Mouse (Mus musculus) erythroblast, embryonic 14.5 days (primary cell): Measurements from ENCODE around the gene Fam102a. TPM values are rescaled to one million over a fixed set of nuclear protein-coding genes. Genes with fewer than 3 reads are reported as not detected.

ENCODE experiments used
- H3K27me3 ChIP-seq: 2 replicates; pipeline ENCODE4 v1.6.1; 2012; ENCODE audit warnings: inconsistent platforms; ENCODE audit not compliant: control insufficient read depth
- H3K36me3 ChIP-seq: 2 replicates; pipeline ENCODE4 v1.6.1; 2012; ENCODE audit warnings: mild to moderate bottlenecking, inconsistent platforms; ENCODE audit not compliant: control insufficient read depth
- H3K4me1 ChIP-seq: 2 replicates; pipeline ENCODE4 v1.6.1; 2012; ENCODE audit warnings: inconsistent platforms; ENCODE audit not compliant: control insufficient read depth
- H3K4me3 ChIP-seq: replicated peaks from 2 replicates; pipeline ENCODE3; 2012; ENCODE audit warnings: moderate library complexity, mild to moderate bottlenecking, inconsistent platforms
- H3K9me3 ChIP-seq: 2 replicates; pipeline ENCODE4 v1.6.1; 2012; ENCODE audit warnings: low read length, inconsistent platforms, mixed read lengths; ENCODE audit not compliant: control insufficient read depth
- GATA1 ChIP-seq: IDR thresholded peaks from 2 replicates; pipeline ENCODE4 v1.6.1; 2012; ENCODE audit warnings: low read length, inconsistent platforms, mixed read lengths
- TAL1 ChIP-seq: IDR thresholded peaks from 3 replicates; pipeline ENCODE4 v1.6.1; 2012; ENCODE audit warnings: low read length, inconsistent platforms, mixed read lengths
- polyA plus RNA-seq: library from polyadenylated mRNA; stranded (reverse); fragments of >175 nt; gene quantifications from 2 replicates; pipeline ENCODE4 v1.2.3, GENCODE M21; 2012

The Fam102a gene
- polyA plus RNA-seq, 1 experiment = 0.06 TPM

DNA sequence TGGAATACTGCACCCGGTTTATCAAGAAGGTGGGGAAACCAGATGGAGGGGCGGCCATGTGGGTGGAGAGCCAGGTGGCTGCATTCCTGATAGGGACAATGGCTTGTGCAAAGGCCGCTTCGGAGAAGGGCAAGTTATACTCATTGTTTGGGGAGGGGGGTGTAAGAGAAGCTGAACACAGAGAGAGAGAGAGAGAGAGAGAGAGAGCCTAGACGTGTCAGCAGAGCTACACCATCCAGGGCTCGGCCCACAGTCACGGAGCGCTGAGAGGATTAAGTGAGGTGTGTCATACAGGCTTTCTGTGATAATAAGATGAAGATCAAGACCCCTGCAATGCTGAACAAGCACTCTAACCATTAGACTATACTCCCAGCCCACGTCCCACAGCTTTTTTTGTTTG lies 27.2 kb upstream of the Fam102a start:
- TF ChIP-seq GATA1 (no peak), TAL1 (no peak)
- Histone ChIP-seq H3K27me3 (no peaks in the 10 kb centered on the region), H3K9me3 (peaks cover 3% of the 10 kb centered on the region), H3K36me3 (no peaks in the 10 kb centered on the region), H3K4me1 (no peaks in the 10 kb centered on the region; the same call in 1 of the 2 replicates), H3K4me3 (no peak overlapping the region)

DNA sequence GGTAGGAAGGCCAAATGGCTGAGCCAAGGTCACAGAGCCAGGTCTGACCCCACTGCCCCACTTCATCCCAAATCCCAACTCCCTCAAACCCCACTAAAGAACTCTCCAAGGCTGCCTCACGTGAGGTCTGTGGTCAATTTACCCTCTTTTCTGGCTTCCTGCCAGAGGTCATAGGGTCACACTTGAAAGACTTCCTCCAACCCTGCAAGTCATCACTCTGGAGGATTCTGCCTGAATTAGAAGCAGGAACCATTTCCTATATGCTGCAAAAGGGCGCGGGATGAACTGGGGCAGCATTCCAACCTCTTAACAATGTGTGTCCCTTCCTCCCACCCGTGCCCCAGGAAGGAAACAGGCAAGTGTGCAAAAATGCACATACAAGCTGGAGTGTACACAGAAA lies 25.8 kb upstream of the Fam102a start:
- no peaks in the 10 kb centered on the region for H3K27me3 ChIP-seq
- H3K36me3 ChIP-seq = no peaks in the 10 kb centered on the region
- H3K4me1 ChIP-seq = no peaks in the 10 kb centered on the region; the same call in 1 of the 2 replicates
- peaks cover 3% of the 10 kb centered on the region for H3K9me3 ChIP-seq
- TF ChIP-seq TAL1 = no peak
- TF ChIP-seq GATA1 = no peak
- no peak overlapping the region for H3K4me3 ChIP-seq

DNA sequence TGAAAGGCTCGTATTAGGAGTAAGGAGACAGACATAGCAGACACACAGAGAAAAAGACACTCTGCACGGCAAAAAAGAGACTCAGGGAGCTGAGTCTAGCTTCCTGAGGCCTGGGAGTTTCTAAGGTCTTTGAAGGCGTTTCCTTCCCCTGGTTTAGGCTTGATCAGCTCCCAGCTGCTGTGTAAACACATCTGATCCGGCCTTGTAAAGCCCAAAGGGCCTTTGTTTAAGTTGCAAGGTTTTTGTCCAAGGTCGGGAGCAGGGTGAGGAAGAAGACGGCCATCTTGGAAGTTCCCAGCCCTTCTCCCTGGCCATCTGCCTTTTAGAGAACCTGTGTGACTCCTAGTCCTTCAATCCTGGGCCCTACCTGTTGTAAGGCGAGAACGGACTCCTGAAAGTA lies 25.2 kb upstream of the Fam102a start:
- Histone ChIP-seq H3K4me1 (no peaks in the 10 kb centered on the region; the same call in 1 of the 2 replicates), H3K4me3 (no peak overlapping the region)
- TF ChIP-seq TAL1 (no peak), GATA1 (no peak)

DNA sequence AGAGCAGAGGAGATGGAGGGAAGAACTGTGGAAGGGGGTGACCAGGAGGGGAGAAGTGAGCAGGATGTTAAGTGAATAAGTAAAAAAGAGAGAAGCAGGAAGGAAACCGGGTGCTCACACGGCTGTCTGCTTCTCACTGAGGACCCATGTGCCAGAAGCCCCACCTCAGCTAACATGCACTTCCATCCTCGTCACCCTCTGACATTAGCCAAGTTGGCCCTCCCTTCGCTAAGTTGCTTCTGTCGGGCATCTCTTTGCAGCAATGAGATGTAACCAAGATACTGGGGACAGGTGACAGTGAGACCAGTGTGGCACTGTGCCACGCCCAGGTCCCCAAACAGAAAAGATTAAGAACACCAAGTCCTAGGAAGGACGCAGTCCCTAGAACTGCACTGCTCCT lies 22.5 kb upstream of the Fam102a start:
- TF ChIP-seq GATA1 (no peak), TAL1 (no peak)

More for the DNA sequence above, 25.2 kb upstream of the Fam102a start:
- H3K27me3 ChIP-seq = no peaks in the 10 kb centered on the region
- peaks cover 3% of the 10 kb centered on the region for H3K9me3 ChIP-seq
- no peaks in the 10 kb centered on the region for H3K36me3 ChIP-seq

DNA sequence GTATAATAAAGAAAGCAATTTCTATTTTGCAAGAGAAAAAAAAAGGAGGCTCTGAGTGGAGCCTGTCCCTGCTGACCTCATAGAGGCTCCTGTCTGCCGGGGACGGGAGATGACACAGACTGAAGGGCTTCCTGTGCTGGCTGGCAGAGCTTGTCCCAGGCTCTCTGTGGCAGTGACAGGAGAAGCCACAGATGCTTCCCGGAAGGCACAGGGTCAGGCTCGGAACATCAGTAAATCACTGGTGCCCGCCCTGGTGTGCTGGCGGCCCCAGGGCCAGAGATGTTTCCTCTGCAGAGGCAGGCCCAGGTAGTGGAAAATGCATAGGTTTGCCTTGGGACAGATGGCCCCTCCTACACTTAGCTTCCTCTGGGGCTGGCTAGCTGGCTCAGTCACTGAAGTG lies 20.8 kb upstream of the Fam102a start:
- no peaks in the 10 kb centered on the region for H3K9me3 ChIP-seq
- H3K27me3 ChIP-seq = no peaks in the 10 kb centered on the region
- no peaks in the 10 kb centered on the region for H3K36me3 ChIP-seq
- no peaks in the 10 kb centered on the region; the same call in 1 of the 2 replicates for H3K4me1 ChIP-seq
- no peak for TF ChIP-seq GATA1
- no peak for TF ChIP-seq TAL1
- H3K4me3 ChIP-seq = no peak overlapping the region

More for the DNA sequence above, 22.5 kb upstream of the Fam102a start:
- H3K27me3 ChIP-seq = no peaks in the 10 kb centered on the region
- no peak overlapping the region for H3K4me3 ChIP-seq
- no peaks in the 10 kb centered on the region for H3K9me3 ChIP-seq
- H3K4me1 ChIP-seq = no peaks in the 10 kb centered on the region; the same call in 1 of the 2 replicates
- no peaks in the 10 kb centered on the region for H3K36me3 ChIP-seq

DNA sequence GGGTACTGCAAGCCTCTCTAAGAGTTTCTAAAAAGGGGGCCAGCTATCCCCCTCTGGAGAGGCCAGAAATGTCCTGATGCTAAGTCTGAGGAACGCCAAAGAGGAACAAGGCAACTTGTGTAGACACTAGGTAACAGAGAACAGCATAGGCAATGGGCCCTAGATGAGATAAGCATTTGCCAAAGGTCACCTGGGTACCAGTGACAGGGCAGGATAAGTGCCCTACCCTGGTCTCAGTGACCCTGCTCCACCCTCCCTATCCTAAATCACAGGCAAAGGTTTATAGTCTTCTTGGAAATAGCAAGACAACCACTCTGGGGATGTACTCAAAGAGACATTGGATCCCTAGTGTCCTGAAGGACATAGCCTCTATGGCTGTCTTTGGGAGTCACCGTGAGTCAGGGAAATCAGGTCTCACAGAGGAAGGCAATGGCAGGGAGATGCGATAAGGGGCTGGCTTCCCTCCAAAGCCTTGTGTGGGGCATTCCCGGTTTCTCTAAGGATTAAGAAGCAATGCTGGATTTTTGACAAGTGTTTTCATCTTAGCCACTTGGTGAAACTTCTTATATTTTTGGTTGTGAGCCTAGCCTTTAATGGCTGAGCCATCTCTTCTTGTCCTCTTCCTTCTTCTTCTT lies 17.8 kb upstream of the Fam102a start:
- Histone ChIP-seq H3K27me3 (no peaks in the 10 kb centered on the region), H3K9me3 (no peaks in the 10 kb centered on the region), H3K4me3 (no peak overlapping the region), H3K4me1 (no peaks in the 10 kb centered on the region; the same call in 1 of the 2 replicates), H3K36me3 (no peaks in the 10 kb centered on the region)
- TF ChIP-seq GATA1 (no peak), TAL1 (no peak)

DNA sequence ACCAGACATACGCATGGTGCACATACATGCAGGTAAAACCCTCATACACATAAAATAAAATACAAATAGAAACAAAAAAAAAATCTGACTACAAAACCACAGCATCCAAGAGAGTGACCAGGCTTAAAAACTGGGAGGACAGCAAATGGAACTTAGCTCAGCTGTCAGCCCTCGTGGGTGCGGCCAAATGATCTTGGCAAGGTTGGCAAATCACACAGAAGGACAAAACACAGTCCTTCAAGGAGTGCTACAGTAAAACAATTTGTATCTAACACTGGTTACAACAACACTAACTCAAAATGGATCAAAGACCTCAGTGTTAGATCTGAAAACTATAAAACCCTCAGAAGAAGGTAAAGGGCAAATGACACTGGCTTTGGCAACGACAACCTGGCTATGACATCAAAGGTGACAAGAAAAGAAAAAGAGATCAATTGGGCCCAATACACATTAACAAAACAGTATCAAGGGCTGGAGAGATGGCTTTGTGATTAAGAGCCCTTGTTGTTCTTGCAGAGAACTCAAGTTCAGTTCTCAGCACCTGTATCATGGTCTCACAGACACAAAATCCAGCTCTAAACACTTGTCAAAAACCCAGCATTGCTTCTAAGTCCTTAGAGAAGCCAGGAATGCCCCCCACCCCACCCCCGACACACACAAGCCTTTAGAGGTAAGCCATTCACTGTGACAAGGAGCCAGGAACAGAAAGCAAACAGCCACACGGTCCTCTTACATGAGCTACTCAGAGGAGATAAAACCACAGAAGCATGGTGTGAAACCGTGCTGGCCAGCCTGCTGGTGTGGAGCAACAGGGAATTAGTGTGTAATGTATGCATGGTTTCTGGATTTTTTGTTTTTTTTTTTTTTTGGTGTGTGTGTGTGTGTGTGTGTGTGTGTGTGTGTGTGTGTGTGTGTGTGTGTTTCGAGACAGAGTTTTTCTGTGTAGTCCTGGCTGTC lies 14.8 kb upstream of the Fam102a start:
- H3K36me3 ChIP-seq = no peaks in the 10 kb centered on the region
- no peaks in the 10 kb centered on the region for H3K4me1 ChIP-seq
- TF ChIP-seq GATA1 = no peak
- no peak for TF ChIP-seq TAL1

DNA sequence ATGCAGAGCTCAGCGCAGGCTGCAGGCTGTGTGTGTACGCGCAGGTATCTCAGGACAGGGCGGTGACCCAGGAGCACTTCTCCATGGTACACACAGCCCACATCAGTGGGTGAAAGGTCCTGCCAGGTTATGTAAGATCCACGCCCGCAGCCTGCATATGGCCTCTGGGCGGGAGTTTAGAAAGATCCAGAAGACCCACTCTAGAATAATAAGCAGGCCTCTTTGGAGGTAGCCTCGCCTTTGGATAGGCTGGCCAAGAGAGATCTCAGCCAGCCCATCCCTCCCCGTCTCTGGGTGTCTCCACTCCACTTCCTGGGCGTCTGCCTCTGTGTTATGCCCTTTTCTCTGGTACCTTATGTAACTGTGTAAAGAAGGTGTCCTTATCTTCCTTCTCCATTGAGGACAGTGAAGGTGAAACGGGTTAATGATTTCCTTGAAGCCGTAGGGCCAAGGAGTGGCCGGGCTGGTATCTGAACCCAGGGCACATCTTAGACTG lies 10.5 kb upstream of the Fam102a start:
- Histone ChIP-seq H3K27me3 (no peaks in the 10 kb centered on the region), H3K4me3 (no peak overlapping the region), H3K9me3 (no peaks in the 10 kb centered on the region), H3K36me3 (no peaks in the 10 kb centered on the region), H3K4me1 (peaks cover 1% of the 10 kb centered on the region; the same call in 1 of the 2 replicates)
- TF ChIP-seq GATA1 (no peak), TAL1 (no peak)

More for the DNA sequence above, 14.8 kb upstream of the Fam102a start:
- H3K9me3 ChIP-seq = no peaks in the 10 kb centered on the region
- H3K27me3 ChIP-seq = no peaks in the 10 kb centered on the region
- H3K4me3 ChIP-seq = no peak overlapping the region

DNA sequence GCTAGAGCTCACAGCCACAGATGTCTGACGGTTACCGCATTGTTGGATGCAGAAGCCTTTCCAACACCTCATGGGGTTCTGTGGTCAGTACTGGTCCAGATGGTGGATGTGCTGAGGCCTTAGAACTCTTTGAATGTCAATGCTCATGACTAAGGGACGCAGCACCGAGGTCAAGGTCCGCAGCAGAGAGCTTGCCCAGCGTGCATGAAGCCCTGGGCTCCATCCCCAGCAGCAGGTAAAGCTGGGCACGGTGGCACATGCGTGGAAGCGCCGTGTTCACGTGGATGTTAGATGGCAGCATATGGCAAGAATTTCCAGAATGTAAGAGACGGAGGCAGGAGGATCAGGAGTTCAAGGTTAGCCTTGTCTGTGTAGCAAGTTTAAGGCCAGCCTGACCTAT lies 9.3 kb upstream of the Fam102a start:
- no peaks in the 10 kb centered on the region for H3K9me3 ChIP-seq
- no peaks in the 10 kb centered on the region for H3K36me3 ChIP-seq
- TF ChIP-seq GATA1 (no peak), TAL1 (no peak)
- no peak overlapping the region for H3K4me3 ChIP-seq
- H3K4me1 ChIP-seq = peaks cover 1% of the 10 kb centered on the region; the same call in 1 of the 2 replicates
- no peaks in the 10 kb centered on the region for H3K27me3 ChIP-seq
